Mouse (Mus musculus) MEL (cell line): Measurements from ENCODE around the gene Myzap. TPM values are rescaled to one million over a fixed set of nuclear protein-coding genes. Genes with fewer than 3 reads are reported as not detected.

ENCODE experiments used
- DNase-seq: peaks from one replicate; pipeline ENCODE4 v3.0.0; 2011; ENCODE audit warnings: low read depth, low spot score
- H3K27ac ChIP-seq: 2 replicates; pipeline ENCODE4 v1.5.1; 2012; ENCODE audit warnings: low read depth, mild to moderate bottlenecking, control low read depth, low read length, moderate library complexity; ENCODE audit not compliant: control insufficient read depth
- H3K27me3 ChIP-seq, 2 experiments: fragments of 150-350 bp in 1 of 2; sonication (generic) in 1 of 2; 2 replicates each; pipeline ENCODE4 v1.6.1; 2012; ENCODE audit warnings: low read length in 2 of 2, mild to moderate bottlenecking in 2 of 2, improper control_type of control experiment in 1 of 2, moderate library complexity in 1 of 2; ENCODE audit not compliant: insufficient read depth in 2 of 2, control insufficient read depth in 1 of 2
- H3K36me3 ChIP-seq, 2 experiments: 2 replicates each; pipeline ENCODE4 v1.6.1; 2012 to 2014; ENCODE audit warnings: low read length in 2 of 2, improper control_type of control experiment in 1 of 2, inconsistent platforms in 1 of 2, mild to moderate bottlenecking in 1 of 2; ENCODE audit not compliant: insufficient read depth in 2 of 2, control insufficient read depth in 1 of 2
- H3K4me1 ChIP-seq, 2 experiments: fragments of 150-350 bp in 1 of 2; sonication (generic) in 1 of 2; 2 replicates each; pipeline ENCODE4 v1.6.1; 2012; ENCODE audit warnings: low read length in 2 of 2, improper control_type of control experiment in 1 of 2, mild to moderate bottlenecking in 1 of 2; ENCODE audit not compliant: insufficient read depth in 2 of 2, control insufficient read depth in 1 of 2
- H3K4me3 ChIP-seq, 2 experiments: fragments of 150-350 bp in 1 of 2; sonication (generic) in 1 of 2; 2 replicates each; pipeline ENCODE4 v1.5.1; 2012; ENCODE audit warnings: low read depth in 2 of 2, low read length in 2 of 2, mild to moderate bottlenecking in 2 of 2, moderate library complexity in 2 of 2, control low read depth in 1 of 2, improper control_type of control experiment in 1 of 2; ENCODE audit not compliant: control insufficient read depth in 1 of 2, insufficient read depth in 1 of 2
- H3K79me2 ChIP-seq: 2 replicates; pipeline ENCODE4 v1.6.1; 2012; ENCODE audit warnings: mild to moderate bottlenecking, low read length, moderate library complexity; ENCODE audit not compliant: control insufficient read depth, poor library complexity, insufficient read depth
- H3K9ac ChIP-seq: 2 replicates; pipeline ENCODE4 v1.6.1; 2012; ENCODE audit warnings: low read depth, mild to moderate bottlenecking, control low read depth, low read length, moderate library complexity; ENCODE audit not compliant: control insufficient read depth, poor library complexity, severe bottlenecking
- H3K9me3 ChIP-seq: fragments of 150-350 bp; sonication (generic); replicated peaks from 2 replicates; pipeline ENCODE4 v1.6.1; 2012; ENCODE audit warnings: mild to moderate bottlenecking, low read length, improper control_type of control experiment, moderate library complexity; ENCODE audit not compliant: insufficient read depth
- CHD1 ChIP-seq: IDR thresholded peaks from 2 replicates; pipeline ENCODE4 v1.6.1; 2012; ENCODE audit warnings: low read depth, mild to moderate bottlenecking, inconsistent platforms, low read length, improper control_type of control experiment
- CTCF ChIP-seq, 3 experiments: IDR thresholded peaks in 2 of 3; conservative IDR thresholded peaks in 1 of 3; 2 replicates each; pipeline ENCODE4 v1.5.1; 2011 to 2012; ENCODE audit warnings: low read length in 3 of 3, low read depth in 2 of 3, mild to moderate bottlenecking in 2 of 3, improper control_type of control experiment in 1 of 3, inconsistent platforms in 1 of 3, mixed read lengths in 1 of 3, moderate library complexity in 1 of 3; ENCODE audit not compliant: control insufficient read depth in 1 of 3, insufficient read depth in 1 of 3, poor library complexity in 1 of 3, severe bottlenecking in 1 of 3
- E2F4 ChIP-seq: IDR thresholded peaks from 2 replicates; pipeline ENCODE4 v1.6.1; 2011; ENCODE audit warnings: low read depth, low read length, improper control_type of control experiment, borderline replicate concordance
- ELF1 ChIP-seq: IDR thresholded peaks from 2 replicates; pipeline ENCODE4 v1.6.1; 2014; ENCODE audit warnings: low read depth, mild to moderate bottlenecking, inconsistent platforms, low read length, improper control_type of control experiment, moderate library complexity
- ETS1 ChIP-seq: IDR thresholded peaks from 2 replicates; pipeline ENCODE4 v1.6.1; 2012; ENCODE audit warnings: low read depth, mild to moderate bottlenecking, inconsistent platforms, low read length, improper control_type of control experiment, moderate library complexity
- HCFC1 ChIP-seq: IDR thresholded peaks from 2 replicates; pipeline ENCODE4 v1.6.1; 2012; ENCODE audit warnings: low read depth, mild to moderate bottlenecking, inconsistent platforms, low read length, improper control_type of control experiment, moderate library complexity
- JUND ChIP-seq: IDR thresholded peaks from 2 replicates; pipeline ENCODE4 v1.6.1; 2011; ENCODE audit warnings: low read depth, mild to moderate bottlenecking, improper control_type of control experiment, low read length
- KAT2A ChIP-seq: conservative IDR thresholded peaks from 2 replicates; pipeline ENCODE4 v1.6.1; 2012; ENCODE audit warnings: low read depth, low read length, improper control_type of control experiment, inconsistent platforms
- MAFK ChIP-seq: IDR thresholded peaks from 2 replicates; pipeline ENCODE4 v1.6.1; 2011; ENCODE audit warnings: low read depth, mild to moderate bottlenecking, low read length, improper control_type of control experiment, borderline replicate concordance
- MAZ ChIP-seq: IDR thresholded peaks from 2 replicates; pipeline ENCODE4 v1.6.1; 2012; ENCODE audit warnings: low read depth, mild to moderate bottlenecking, inconsistent platforms, low read length, improper control_type of control experiment
- MEF2A ChIP-seq: IDR thresholded peaks from 2 replicates; pipeline ENCODE4 v1.6.1; 2014; ENCODE audit warnings: low read depth, mild to moderate bottlenecking, inconsistent platforms, low read length, improper control_type of control experiment; ENCODE audit not compliant: poor library complexity, insufficient replicate concordance, severe bottlenecking; ENCODE audit errors: extremely low read depth
- MXI1 ChIP-seq: IDR thresholded peaks from 2 replicates; pipeline ENCODE4 v1.6.1; 2011; ENCODE audit warnings: mild to moderate bottlenecking, low read depth, low read length, improper control_type of control experiment
- MYB ChIP-seq: IDR thresholded peaks from 2 replicates; pipeline ENCODE4 v1.6.1; 2011; ENCODE audit warnings: mild to moderate bottlenecking, low read depth, low read length, improper control_type of control experiment
- NELFE ChIP-seq: IDR thresholded peaks from 2 replicates; pipeline ENCODE4 v1.6.1; 2011; ENCODE audit warnings: low read depth, low read length, improper control_type of control experiment
- NRF1 ChIP-seq: IDR thresholded peaks from 2 replicates; pipeline ENCODE4 v1.6.1; 2014; ENCODE audit warnings: low read depth, mild to moderate bottlenecking, inconsistent platforms, low read length, improper control_type of control experiment, moderate library complexity; ENCODE audit not compliant: poor library complexity, insufficient read depth, severe bottlenecking
- POLR2A ChIP-seq, 2 experiments: IDR thresholded peaks; 2 replicates each; pipeline ENCODE4 v1.6.1; 2011 to 2012; ENCODE audit warnings: low read length in 2 of 2, mild to moderate bottlenecking in 2 of 2, control low read depth in 1 of 2, improper control_type of control experiment in 1 of 2, low read depth in 1 of 2, moderate library complexity in 1 of 2; ENCODE audit not compliant: control insufficient read depth in 1 of 2, insufficient read depth in 1 of 2, poor library complexity in 1 of 2
- POLR2AphosphoS5 ChIP-seq: IDR thresholded peaks from 2 replicates; pipeline ENCODE4 v1.6.1; 2012; ENCODE audit warnings: low read depth, borderline replicate concordance, mild to moderate bottlenecking, inconsistent platforms, low read length, moderate library complexity, mixed read lengths
- RAD21 ChIP-seq: IDR thresholded peaks from 2 replicates; pipeline ENCODE4 v1.6.1; 2011; ENCODE audit warnings: mild to moderate bottlenecking, low read depth, low read length, improper control_type of control experiment
- RCOR1 ChIP-seq: IDR thresholded peaks from 2 replicates; pipeline ENCODE4 v1.6.1; 2012; ENCODE audit warnings: low read depth, mild to moderate bottlenecking, inconsistent platforms, low read length, improper control_type of control experiment
- SIN3A ChIP-seq: IDR thresholded peaks from 2 replicates; pipeline ENCODE4 v1.6.1; 2012; ENCODE audit warnings: low read length, improper control_type of control experiment, inconsistent platforms
- SMC3 ChIP-seq: IDR thresholded peaks from 2 replicates; pipeline ENCODE4 v1.6.1; 2011; ENCODE audit warnings: low read depth, low read length, improper control_type of control experiment
- TAL1 ChIP-seq: IDR thresholded peaks from 2 replicates; pipeline ENCODE4 v1.6.1; 2012; ENCODE audit warnings: mild to moderate bottlenecking, inconsistent platforms, low read length, moderate library complexity, mixed read lengths
- TBP ChIP-seq: IDR thresholded peaks from 2 replicates; pipeline ENCODE4 v1.8.0; 2011; ENCODE audit warnings: low read depth, low read length, improper control_type of control experiment
- ZC3H11A ChIP-seq: IDR thresholded peaks from 2 replicates; pipeline ENCODE4 v1.6.1; 2012; ENCODE audit warnings: low read depth, mild to moderate bottlenecking, inconsistent platforms, low read length, improper control_type of control experiment
- ZKSCAN1 ChIP-seq: IDR thresholded peaks from 2 replicates; pipeline ENCODE4 v1.6.1; 2012; ENCODE audit warnings: low read depth, mild to moderate bottlenecking, inconsistent platforms, low read length, improper control_type of control experiment, moderate library complexity
- ZNF384 ChIP-seq: IDR thresholded peaks from 2 replicates; pipeline ENCODE4 v1.6.1; 2012; ENCODE audit warnings: low read depth, mild to moderate bottlenecking, inconsistent platforms, low read length, improper control_type of control experiment
- polyA plus RNA-seq, 2 experiments: library from polyadenylated mRNA; stranded (reverse) in 1 of 2; unstranded in 1 of 2; fragments of >175 nt in 1 of 2; fragments of >200 nt in 1 of 2; gene quantifications; 2 replicates each; pipeline versions ENCODE4 v1.2.1 to v1.2.4; 2012; ENCODE audit warnings: low replicate concordance in 2 of 2, low read depth in 1 of 2; ENCODE audit not compliant: insufficient read length in 2 of 2, insufficient read depth in 1 of 2, missing spikeins in 1 of 2
- total RNA-seq: library from RNA; depleted of rRNA; stranded (reverse); fragments of 300-350 nt; gene quantifications from 2 replicates; pipeline ENCODE4 v1.2.3, GENCODE M21; 2012

Gene Myzap
- total and polyA plus RNA-seq, 3 experiments, result 0.06 TPM; not detected in 2

DNA sequence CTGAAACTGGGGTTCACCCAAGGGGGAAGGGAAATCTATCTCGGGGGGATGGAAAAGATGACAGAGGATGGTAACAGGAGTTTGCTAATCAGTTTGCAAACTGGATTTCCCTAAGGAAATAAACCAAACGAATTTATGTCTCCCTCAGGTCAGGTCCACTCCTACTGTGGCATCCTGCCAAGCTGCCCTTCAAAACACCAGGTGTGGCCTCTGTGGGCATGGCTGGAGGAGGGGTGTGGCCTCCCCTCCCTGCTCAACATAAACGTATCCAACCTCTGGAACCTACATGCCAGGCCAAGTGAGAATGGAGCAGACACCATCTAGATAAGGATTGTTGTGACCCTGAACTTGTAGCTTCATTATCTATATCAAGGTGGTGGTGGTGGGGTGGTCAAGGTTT lies 5.8 kb downstream of the Myzap start:
- Histone ChIP-seq H3K79me2 (no peaks in the 10 kb centered on the region), H3K4me1 (0 out of 4 replicates have a peak, but pooled peaks cover 0 to 3% of the 10 kb centered on the region in 2 experiments), H3K4me3 (no peak overlapping the region), H3K9me3 (no peaks in the 10 kb centered on the region), H3K9ac (no peak overlapping the region), H3K27ac (no peak overlapping the region), H3K36me3 (no peaks in the 10 kb centered on the region), H3K27me3 (peaks cover under 1 to 2% of the 10 kb centered on the region in 2 experiments; a peak in 3 of 4 replicates)
- TF ChIP-seq KAT2A, result no peak
- no peak for TF ChIP-seq TAL1
- no peak for DNase-seq

DNA sequence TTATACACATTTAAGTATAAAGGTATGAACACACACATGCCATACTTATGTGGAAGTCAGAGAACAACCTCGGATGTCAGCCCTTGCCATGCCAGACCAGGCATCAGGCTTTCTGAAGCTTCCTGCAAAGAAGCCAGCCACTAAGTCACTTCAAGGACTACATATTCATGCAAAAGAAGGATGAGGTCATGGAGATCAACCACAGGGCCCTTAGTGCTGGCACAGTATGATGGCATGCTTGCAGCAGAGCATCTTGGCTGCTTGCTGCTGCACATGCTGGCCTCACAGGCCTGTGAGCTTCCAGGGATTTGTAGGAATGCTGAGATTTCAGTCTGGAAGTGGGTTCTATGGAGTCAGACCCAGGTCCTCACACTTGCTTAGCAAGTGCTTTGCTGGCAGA lies 9.4 kb downstream of the Myzap start:
- TF ChIP-seq ZNF384 (no peak), SMC3 (no peak), HCFC1 (no peak), POLR2A (IDR thresholded peaks at IDR 0.05; ENCODE audit: control insufficient read depth in 1 of 2, insufficient read depth in 1 of 2, low read depth in 1 of 2, low read length in 2 of 2, poor library complexity in 1 of 2) (no peak), RCOR1 (no peak), NRF1 (no peak), MXI1 (no peak), ETS1 (no peak), CTCF (IDR thresholded peaks at IDR 0.05 in 2 of 3, conservative IDR thresholded peaks at IDR 0.05 in 1 of 3; ENCODE audit: control insufficient read depth in 1 of 3, insufficient read depth in 1 of 3, low read depth in 2 of 3, low read length in 3 of 3, poor library complexity in 1 of 3, severe bottlenecking in 1 of 3) (no peak), ZC3H11A (no peak), MYB (no peak), CHD1 (no peak), NELFE (no peak)
- H3K9ac ChIP-seq, result no peak overlapping the region
- H3K79me2 ChIP-seq, result no peaks in the 10 kb centered on the region
- peaks cover 5 to 6% of the 10 kb centered on the region in 2 experiments; a peak in 3 of 4 replicates for H3K27me3 ChIP-seq
- no peak overlapping the region for H3K4me3 ChIP-seq
- DNase-seq, result no peak
- no peaks in the 10 kb centered on the region for H3K9me3 ChIP-seq
- H3K27ac ChIP-seq, result no peak overlapping the region
- no peaks in the 10 kb centered on the region for H3K4me1 ChIP-seq
- H3K36me3 ChIP-seq, result no peaks in the 10 kb centered on the region

DNA sequence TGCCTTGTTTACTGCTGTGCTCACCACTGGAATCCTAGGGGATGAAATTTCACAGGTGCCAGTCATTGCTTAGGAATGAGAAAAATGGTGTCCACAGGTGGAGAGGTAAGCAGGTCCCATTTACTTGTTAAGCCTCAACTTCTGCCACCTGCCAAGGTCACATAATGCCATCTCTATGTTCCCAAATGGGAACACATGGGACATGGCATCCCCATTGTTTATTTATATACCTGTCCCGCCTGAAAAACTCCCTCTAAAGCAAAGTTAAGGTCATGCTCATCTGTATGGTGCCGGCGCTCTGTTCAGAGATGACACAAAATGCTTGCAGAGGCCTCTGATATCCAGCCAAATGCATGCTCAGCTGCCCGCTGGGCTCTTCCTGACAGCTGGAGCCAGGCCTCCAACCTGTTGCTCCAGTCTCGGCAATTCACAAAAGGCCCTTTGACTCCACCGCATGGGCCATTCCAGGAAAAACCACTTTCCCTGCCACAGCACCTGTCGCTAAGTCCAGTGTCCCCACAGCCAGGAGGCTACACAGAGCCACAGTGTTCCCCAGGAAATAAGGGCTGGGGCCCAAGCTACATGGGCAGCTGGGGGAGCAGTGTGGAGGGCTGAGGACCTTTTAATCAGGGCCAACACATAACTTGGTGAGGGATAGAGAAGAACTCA lies 13.1 kb downstream of the Myzap start:
- DNase-seq, result no peak
- Histone ChIP-seq H3K9me3 (no peaks in the 10 kb centered on the region), H3K27ac (no peak overlapping the region), H3K4me1 (no peaks in the 10 kb centered on the region), H3K27me3 (peaks cover 5 to 9% of the 10 kb centered on the region in 2 experiments; a peak in 3 of 4 replicates), H3K36me3 (no peaks in the 10 kb centered on the region), H3K79me2 (no peaks in the 10 kb centered on the region), H3K4me3 (no peak overlapping the region), H3K9ac (no peak overlapping the region)
- no peak for TF ChIP-seq NRF1
- TF ChIP-seq E2F4, result no peak
- no peak for TF ChIP-seq JUND
- TF ChIP-seq RCOR1, result no peak
- TF ChIP-seq SIN3A, result no peak
- no peak for TF ChIP-seq MAZ
- no peak for TF ChIP-seq MEF2A
- no peak for TF ChIP-seq POLR2AphosphoS5
- TF ChIP-seq SMC3, result no peak
- TF ChIP-seq POLR2A (IDR thresholded peaks at IDR 0.05; ENCODE audit: control insufficient read depth in 1 of 2, insufficient read depth in 1 of 2, low read depth in 1 of 2, low read length in 2 of 2, poor library complexity in 1 of 2), result no peak
- TF ChIP-seq RAD21, result no peak
- no peak for TF ChIP-seq TBP
- TF ChIP-seq ELF1, result no peak
- no peak for TF ChIP-seq MAFK
- TF ChIP-seq ZKSCAN1, result no peak
